ENCODE assay signal across 11 mouse cellular contexts in genomic region chr7:67655186-67655585, GRCm38 (mm10). TPM values are rescaled to one million over a fixed set of nuclear protein-coding genes. Genes with fewer than 3 reads are reported as not detected.
DNase-seq lines count a peak whose midpoint lies in the region; ATAC-seq and TF ChIP-seq lines count a peak whose summit lies in the region.
"Had no signal": no experiment of that assay in that cellular context is flagged by ENCODE, and none has a peak within 500 bp of the region (broad histone marks: within the 10 kb centered on the region; RNA-seq: fewer than 3 reads in every experiment).

No protein-coding gene starts in this region.

- no peaks in the 10 kb centered on the region for H3K27me3 ChIP-seq in liver, embryonic 12.5 days (replicated peaks)
- H3K27me3 ChIP-seq in embryonic facial prominence, embryonic 12.5 days = no peaks in the 10 kb centered on the region
- no peaks in the 10 kb centered on the region for H3K27me3 ChIP-seq in limb, embryonic 14.5 days (ENCODE audit: control insufficient read depth, insufficient read depth, low read length)
- no peaks in the 10 kb centered on the region for H3K27me3 ChIP-seq in stomach, embryonic 14.5 days (ENCODE audit: control insufficient read depth, insufficient read depth, low read length)

- no peak overlapping the region for H3K9ac ChIP-seq in liver, embryonic 12.5 days
- H3K9ac ChIP-seq in embryonic facial prominence, embryonic 12.5 days = no peak overlapping the region
- H3K9ac ChIP-seq in limb, embryonic 14.5 days (ENCODE audit: low read depth, low read length, severe bottlenecking) = no peak overlapping the region
- no peak overlapping the region for H3K9ac ChIP-seq in stomach, embryonic 14.5 days (replicated peaks; ENCODE audit: low read depth, low read length)

- H3K27ac ChIP-seq in liver, embryonic 12.5 days = no peak overlapping the region
- peak overlapping the region; percentile 14 for H3K27ac ChIP-seq in embryonic facial prominence, embryonic 12.5 days
- H3K27ac ChIP-seq in limb, embryonic 14.5 days (replicated peaks; ENCODE audit: low read depth, low read length) = peak overlapping the region; percentile 20
- peak overlapping the region; percentile 44; the same call in 1 of the 2 replicates for H3K27ac ChIP-seq in stomach, embryonic 14.5 days (ENCODE audit: low read length)
- H3K27ac ChIP-seq: macrophage had no signal

- DNase-seq in liver = no peak
- DNase-seq in limb, embryonic 14.5 days (ENCODE audit: low spot score) = no peak
- no peak for DNase-seq in heart, postnatal 36 days
- DNase-seq: cerebellum, postnatal 10 days; kidney, adult 9 months; thymus, postnatal 36 days had no signal

- WGBS in liver, embryonic 12.5 days (ENCODE audit: insufficient replicate concordance) = 47% methylated on average over 1 of the region's 1 CpGs
- 16% methylated on average over 1 of the region's 1 CpGs for WGBS in embryonic facial prominence, embryonic 12.5 days
- 21% methylated on average over 1 of the region's 1 CpGs for WGBS in limb, embryonic 14.5 days
- 23% methylated on average over 1 of the region's 1 CpGs for WGBS in stomach, embryonic 14.5 days

- 0 out of 2 replicates have a peak, but pooled peaks cover 3% of the 10 kb centered on the region for H3K4me1 ChIP-seq in liver, embryonic 12.5 days
- peaks cover 20% of the 10 kb centered on the region for H3K4me1 ChIP-seq in embryonic facial prominence, embryonic 12.5 days
- peaks cover 28% of the 10 kb centered on the region for H3K4me1 ChIP-seq in limb, embryonic 14.5 days (ENCODE audit: control insufficient read depth, insufficient read depth, low read length)
- 0 out of 2 replicates have a peak, but pooled peaks cover 3% of the 10 kb centered on the region for H3K4me1 ChIP-seq in stomach, embryonic 14.5 days (ENCODE audit: control insufficient read depth, insufficient read depth, low read length)

- ATAC-seq in liver, embryonic 12.5 days = peak; percentile 40; the same call in 1 of the 2 replicates
- ATAC-seq in embryonic facial prominence, embryonic 12.5 days (ENCODE audit: insufficient number of reproducible peaks, insufficient read depth, low FRiP score, low TSS enrichment) = no peak
- peak; percentile 56; the same call in 1 of the 2 replicates for ATAC-seq in limb, embryonic 14.5 days (ENCODE audit: low FRiP score, low read depth)
- ATAC-seq in stomach, embryonic 14.5 days (ENCODE audit: insufficient number of reproducible peaks, insufficient read depth, low FRiP score, low read depth) = 0 out of 2 replicates have a peak, but pooled peaks have one; percentile 67
- no peak for ATAC-seq in granulocyte monocyte progenitor cell, adult 5-6 weeks (replicated peaks; ENCODE audit: poor library complexity, severe bottlenecking)

- TF ChIP-seq POLR2A in limb, embryonic 14.5 days (IDR thresholded peaks at IDR 0.05; ENCODE audit: borderline replicate concordance, extremely low read depth, insufficient read depth, insufficient read length) = no peak

- H3K4me3 ChIP-seq in liver, embryonic 12.5 days = no peak overlapping the region
- no peak overlapping the region for H3K4me3 ChIP-seq in embryonic facial prominence, embryonic 12.5 days
- no peak overlapping the region for H3K4me3 ChIP-seq in limb, embryonic 14.5 days (replicated peaks; ENCODE audit: low read length)
- H3K4me3 ChIP-seq in stomach, embryonic 14.5 days (ENCODE audit: low read depth, low read length) = no peak overlapping the region

- H3K9me3 ChIP-seq in liver, embryonic 12.5 days (replicated peaks) = no peaks in the 10 kb centered on the region
- no peaks in the 10 kb centered on the region for H3K9me3 ChIP-seq in embryonic facial prominence, embryonic 12.5 days
- H3K9me3 ChIP-seq in limb, embryonic 14.5 days (ENCODE audit: control insufficient read depth, low read length) = no peaks in the 10 kb centered on the region
- no peaks in the 10 kb centered on the region for H3K9me3 ChIP-seq in stomach, embryonic 14.5 days (ENCODE audit: control insufficient read depth, low read depth, low read length)

- intact Hi-C loops in heart, postnatal 36 days (cut with DNase I) = no loop called here

- peak overlapping the region; percentile 12 for H3K4me2 ChIP-seq in liver, embryonic 12.5 days
- 0 out of 2 replicates have a peak overlapping the region, but pooled peaks have one; percentile 7 for H3K4me2 ChIP-seq in embryonic facial prominence, embryonic 12.5 days (replicated peaks)
- 0 out of 2 replicates have a peak overlapping the region, but pooled peaks have one; percentile 6 for H3K4me2 ChIP-seq in limb, embryonic 14.5 days (replicated peaks; ENCODE audit: low read depth, low read length, severe bottlenecking)
- H3K4me2 ChIP-seq in stomach, embryonic 14.5 days (replicated peaks; ENCODE audit: low read depth, low read length) = 0 out of 2 replicates have a peak overlapping the region, but pooled peaks have one; percentile 3

- no peaks in the 10 kb centered on the region for H3K36me3 ChIP-seq in liver, embryonic 12.5 days
- no peaks in the 10 kb centered on the region for H3K36me3 ChIP-seq in embryonic facial prominence, embryonic 12.5 days
- H3K36me3 ChIP-seq in limb, embryonic 14.5 days (ENCODE audit: control insufficient read depth, insufficient read depth, low read length) = 0 out of 2 replicates have a peak, but pooled peaks cover 5% of the 10 kb centered on the region
- no peaks in the 10 kb centered on the region for H3K36me3 ChIP-seq in stomach, embryonic 14.5 days (ENCODE audit: control insufficient read depth, insufficient read depth, low read length)

RNA-seq across cellular contexts. Expression of gene Ttc23, which starts 8.0 kb away (rescaled TPM):
- polyA plus RNA-seq in liver, embryonic 12.5 days (2016; fragmentation: Nextera tagmentation; extraction: Ambion mirVana) = 4.3 and 5.4 TPM in 2 replicates
- 50.9 and 54.4 TPM in 2 replicates for polyA plus RNA-seq in embryonic facial prominence, embryonic 12.5 days (2016; fragmentation: Nextera tagmentation; extraction: Ambion mirVana)
- 32.9 and 33.4 TPM in 2 replicates for polyA plus RNA-seq in limb, embryonic 14.5 days (2012; rRNA removed)
- polyA plus RNA-seq in limb, embryonic 14.5 days (2014; fragmentation: Nextera tagmentation; extraction: Ambion mirVana) = 46.9 and 50.4 TPM in 2 replicates
- polyA plus RNA-seq in stomach, embryonic 14.5 days (2014; fragmentation: Nextera tagmentation; extraction: Ambion mirVana) = 37.4 and 38.6 TPM in 2 replicates
- 0.32 TPM in 1 of 2 replicates, not detected in the other for total RNA-seq in granulocyte monocyte progenitor cell, adult 5-6 weeks (2014; fragmentation: Nextera tagmentation)
- total RNA-seq in granulocyte monocyte progenitor cell, adult 5-6 weeks (2017) = 1.7 and 4.9 TPM in 2 replicates
- total RNA-seq in heart, postnatal 36 days (2021) = 10 to 100 TPM; 17.8 to 19.3 TPM

RNA-seq across cellular contexts. Expression of gene Lrrc28, which starts 10.1 kb away (rescaled TPM):
- polyA plus RNA-seq in liver, embryonic 12.5 days (2016; fragmentation: Nextera tagmentation; extraction: Ambion mirVana) = 10.3 and 11.7 TPM in 2 replicates
- polyA plus RNA-seq in embryonic facial prominence, embryonic 12.5 days (2016; fragmentation: Nextera tagmentation; extraction: Ambion mirVana) = 26.0 and 26.3 TPM in 2 replicates
- polyA plus RNA-seq in limb, embryonic 14.5 days (2012; rRNA removed) = 26.3 and 38.2 TPM in 2 replicates
- 22.1 and 27.3 TPM in 2 replicates for polyA plus RNA-seq in limb, embryonic 14.5 days (2014; fragmentation: Nextera tagmentation; extraction: Ambion mirVana)
- polyA plus RNA-seq in stomach, embryonic 14.5 days (2014; fragmentation: Nextera tagmentation; extraction: Ambion mirVana) = 13.2 and 15.7 TPM in 2 replicates
- 15.2 and 16.6 TPM in 2 replicates for total RNA-seq in granulocyte monocyte progenitor cell, adult 5-6 weeks (2014; fragmentation: Nextera tagmentation)
- total RNA-seq in granulocyte monocyte progenitor cell, adult 5-6 weeks (2017) = 13.0 and 17.9 TPM in 2 replicates
- total RNA-seq in heart, postnatal 36 days (2021) = 10 to 100 TPM; 16.8 to 17.3 TPM

Comparison
In these comparisons a context has a peak if more than half of its experiments do, and no peak if none do; other contexts are left out.
1. ATAC-seq: peak in liver, embryonic 12.5 days (single experiment), limb, embryonic 14.5 days (single experiment) and stomach, embryonic 14.5 days (single experiment); none in embryonic facial prominence, embryonic 12.5 days (single experiment) and granulocyte monocyte progenitor cell, adult 5-6 weeks (single experiment).
2. Peak in every context shown above with its lines, with median percentiles within 50 percentile points of each other: H3K4me2 ChIP-seq.